Mouse (Mus musculus) liver, postnatal 0 days (tissue): ENCODE results near the gene Zfyve28. TPM values are rescaled to one million over a fixed set of nuclear protein-coding genes. Genes with fewer than 3 reads are reported as not detected.

ENCODE experiments used
- ATAC-seq: fragments of 200-750 bp; cut with Nextera tagmentation; 2 replicates; pipeline ENCODE4 v1.8.0; 2017; ENCODE audit warnings: mild to moderate bottlenecking, moderate library complexity
- DNase-seq: peaks from one replicate; pipeline ENCODE4 v3.0.0-alpha.2; 2016
- H3K27ac ChIP-seq: fragments of 300-500 bp; sonication (generic); 2 replicates; pipeline ENCODE4 v1.5.1; 2014; ENCODE audit warnings: antibody characterized with exemption, moderate library complexity, mild to moderate bottlenecking, low read depth
- H3K27me3 ChIP-seq: fragments of 300-500 bp; sonication (generic); 2 replicates; pipeline ENCODE4 v1.6.1; 2014; ENCODE audit warnings: low read length, control low read depth, mixed read lengths; ENCODE audit not compliant: insufficient read depth
- H3K36me3 ChIP-seq: fragments of 300-500 bp; sonication (generic); replicated peaks from 2 replicates; pipeline ENCODE4 v1.6.1; 2014; ENCODE audit warnings: mild to moderate bottlenecking, control low read depth, low read length, moderate library complexity, mixed read lengths; ENCODE audit not compliant: insufficient read depth
- H3K4me1 ChIP-seq: fragments of 300-500 bp; sonication (generic); 2 replicates; pipeline ENCODE4 v1.6.1; 2014; ENCODE audit warnings: antibody characterized with exemption, mild to moderate bottlenecking, control low read depth; ENCODE audit not compliant: insufficient read depth
- H3K4me2 ChIP-seq: fragments of 300-500 bp; sonication (generic); 2 replicates; pipeline ENCODE4 v1.6.1; 2014; ENCODE audit warnings: low read depth, mild to moderate bottlenecking, low read length, moderate library complexity, mixed read lengths
- H3K4me3 ChIP-seq: fragments of 300-500 bp; sonication (generic); 2 replicates; pipeline ENCODE4 v1.5.1; 2014; ENCODE audit warnings: low read depth, low read length
- H3K9ac ChIP-seq: fragments of 300-500 bp; sonication (generic); replicated peaks from 2 replicates; pipeline ENCODE4 v1.6.1; 2014; ENCODE audit warnings: mild to moderate bottlenecking, moderate library complexity
- H3K9me3 ChIP-seq: fragments of 300-500 bp; sonication (generic); 2 replicates; pipeline ENCODE4 v1.6.1; 2016; ENCODE audit warnings: mild to moderate bottlenecking, control low read depth, low read length, mixed read lengths
- CTCF ChIP-seq: sonication (generic); IDR thresholded peaks from 2 replicates; pipeline ENCODE4 v1.5.1; 2016; ENCODE audit warnings: antibody characterized with exemption, low read depth
- EP300 ChIP-seq: IDR thresholded peaks from 2 replicates; pipeline ENCODE4 v1.6.1; 2016; ENCODE audit warnings: antibody characterized with exemption, low read depth, mild to moderate bottlenecking
- WGBS: fragments of 180-500 bp; shearing (Covaris S2); extraction: QIAGEN DNeasy Blood & Tissue Kit; methylation state at CpG from one replicate; pipeline ENCODE4 v1.1.7; 2014; ENCODE audit not compliant: insufficient replicate concordance; 5-methylcytosine and 5-hydroxymethylcytosine counted together
- polyA plus RNA-seq: library from polyadenylated mRNA; unstranded; fragments of >200 nt; fragmentation: Nextera tagmentation; extraction: Ambion mirVana; gene quantifications from 2 replicates; pipeline ENCODE4 v1.2.1, GENCODE M21; 2015

The Zfyve28 gene
- polyA plus RNA-seq, 1 experiment from 2014 or later = 0.14 TPM

- peak; percentile 50 for DNase-seq
- no peak for ATAC-seq
- H3K9ac ChIP-seq = no peak overlapping the region
Measured at GRCm38 (mm10) chr5:34183156-34183880, 104.9 kb downstream of the Zfyve28 start.

DNA sequence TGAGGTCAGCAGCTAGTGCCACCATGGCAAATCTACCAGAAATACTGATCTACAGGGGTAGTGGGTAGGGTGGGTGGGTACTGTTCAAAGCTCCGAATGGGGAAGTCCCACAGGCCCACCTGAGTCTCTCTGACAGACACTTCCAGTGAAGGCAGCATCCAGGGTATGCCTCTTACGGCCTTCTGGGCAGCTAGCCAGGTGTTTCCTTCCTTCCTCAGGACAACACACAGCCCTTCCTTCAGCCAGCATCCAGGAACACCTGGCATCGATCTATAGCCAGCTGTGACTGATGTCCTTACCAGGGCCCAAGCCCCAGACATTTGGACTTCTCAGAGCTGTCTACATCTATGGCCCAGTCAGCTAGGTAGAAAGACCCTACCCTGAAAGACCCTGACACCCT lies 105.8 kb downstream of the Zfyve28 start:
- Histone ChIP-seq H3K4me3 (no peak overlapping the region), H3K36me3 (peaks cover 32% of the 10 kb centered on the region), H3K9ac (no peak overlapping the region), H3K27ac (no peak overlapping the region), H3K27me3 (no peaks in the 10 kb centered on the region), H3K9me3 (no peaks in the 10 kb centered on the region), H3K4me2 (no peak overlapping the region), H3K4me1 (peaks cover 36% of the 10 kb centered on the region)
- TF ChIP-seq CTCF (no peak), EP300 (no peak)
- ATAC-seq = no peak
- 79% methylated on average over 3 of the region's 3 CpGs for WGBS
- DNase-seq = peak; percentile 10

More at GRCm38 (mm10) chr5:34183156-34183880, 104.9 kb downstream of the Zfyve28 start:
- Histone ChIP-seq H3K4me2 (no peak overlapping the region), H3K4me1 (peaks cover 39% of the 10 kb centered on the region), H3K4me3 (no peak overlapping the region), H3K36me3 (peaks cover 25% of the 10 kb centered on the region), H3K27me3 (no peaks in the 10 kb centered on the region), H3K27ac (peak overlapping the region; percentile 48; the same call in 1 of the 2 replicates), H3K9me3 (no peaks in the 10 kb centered on the region)
- TF ChIP-seq EP300 = peak; percentile 68
- TF ChIP-seq CTCF = no peak
- WGBS = 83% methylated on average over 5 of the region's 5 CpGs

- DNase-seq (no peak), ATAC-seq (no peak)
- Histone ChIP-seq H3K4me1 (0 out of 2 replicates have a peak, but pooled peaks cover 3% of the 10 kb centered on the region), H3K9me3 (no peaks in the 10 kb centered on the region), H3K27me3 (no peaks in the 10 kb centered on the region), H3K9ac (no peak overlapping the region), H3K4me2 (no peak overlapping the region), H3K27ac (no peak overlapping the region), H3K36me3 (peaks cover 58% of the 10 kb centered on the region), H3K4me3 (no peak overlapping the region)
- TF ChIP-seq CTCF (no peak), EP300 (no peak)
- WGBS = 87% methylated on average over 4 of the region's 4 CpGs
Measured at GRCm38 (mm10) chr5:34177821-34178220, 110.4 kb downstream of the Zfyve28 start.

- Histone ChIP-seq H3K9me3 (no peaks in the 10 kb centered on the region), H3K4me2 (no peak overlapping the region), H3K27ac (no peak overlapping the region), H3K36me3 (peaks cover 58% of the 10 kb centered on the region), H3K4me1 (no peaks in the 10 kb centered on the region), H3K9ac (no peak overlapping the region), H3K4me3 (no peak overlapping the region), H3K27me3 (no peaks in the 10 kb centered on the region)
- 66% methylated on average over 2 of the region's 2 CpGs for WGBS
- TF ChIP-seq CTCF = no peak
- no peak for TF ChIP-seq EP300
- DNase-seq (no peak), ATAC-seq (no peak)
Measured at GRCm38 (mm10) chr5:34177091-34177490, 111.2 kb downstream of the Zfyve28 start.

- H3K36me3 ChIP-seq = peaks cover 61% of the 10 kb centered on the region
- no peak for ATAC-seq
- H3K4me2 ChIP-seq = no peak overlapping the region
- H3K9ac ChIP-seq = no peak overlapping the region
- H3K9me3 ChIP-seq = no peaks in the 10 kb centered on the region
- DNase-seq = no peak
- no peak overlapping the region for H3K27ac ChIP-seq
- H3K27me3 ChIP-seq = no peaks in the 10 kb centered on the region
- 87% methylated on average over 10 of the region's 10 CpGs for WGBS
- H3K4me3 ChIP-seq = no peak overlapping the region
- TF ChIP-seq EP300 = no peak
- no peak for TF ChIP-seq CTCF
- no peaks in the 10 kb centered on the region for H3K4me1 ChIP-seq
Measured at GRCm38 (mm10) chr5:34176691-34177090, 111.6 kb downstream of the Zfyve28 start.

GRCm38 (mm10) chr5:34175403-34175694 lies 112.9 kb downstream of the Zfyve28 start:
- Histone ChIP-seq H3K4me2 (no peak overlapping the region), H3K27me3 (no peaks in the 10 kb centered on the region), H3K27ac (no peak overlapping the region), H3K36me3 (peaks cover 55% of the 10 kb centered on the region), H3K4me1 (peaks cover 6% of the 10 kb centered on the region), H3K4me3 (no peak overlapping the region), H3K9me3 (no peaks in the 10 kb centered on the region), H3K9ac (no peak overlapping the region)
- DNase-seq (no peak), ATAC-seq (no peak)
- no peak for TF ChIP-seq EP300
- no peak for TF ChIP-seq CTCF
- 52% methylated on average over 5 of the region's 5 CpGs for WGBS
